Mouse (Mus musculus) ES-E14 (cell line): ENCODE results near the gene Gnaz. TPM values are rescaled to one million over a fixed set of nuclear protein-coding genes. Genes with fewer than 3 reads are reported as not detected.

Experiments used
- DNase-seq: peaks from one replicate; pipeline ENCODE4 v3.0.0-alpha.2; 2013; ENCODE audit warnings: low read depth, low spot score
- H3K27ac ChIP-seq: 2 replicates; pipeline ENCODE4 v1.5.1; 2012; ENCODE audit warnings: low read depth, mild to moderate bottlenecking, low read length, moderate library complexity, mixed read lengths; ENCODE audit not compliant: poor library complexity, insufficient read depth, severe bottlenecking
- H3K36me3 ChIP-seq: 2 replicates; pipeline ENCODE4 v1.6.1; 2012; ENCODE audit warnings: mild to moderate bottlenecking, low read length, moderate library complexity, mixed read lengths; ENCODE audit not compliant: control insufficient read depth, poor library complexity, insufficient read depth, severe bottlenecking
- H3K4me1 ChIP-seq, 2 experiments: fragments of 150-350 bp in 1 of 2; sonication (generic) in 1 of 2; 2 replicates each; pipeline ENCODE4 v1.6.1; 2012; ENCODE audit warnings: low read length in 2 of 2, mild to moderate bottlenecking in 1 of 2, mixed read lengths in 1 of 2; ENCODE audit not compliant: control insufficient read depth in 2 of 2, insufficient read depth in 2 of 2, poor library complexity in 1 of 2
- H3K4me3 ChIP-seq, 2 experiments: fragments of 150-350 bp in 1 of 2; sonication (generic) in 1 of 2; 2 replicates each; pipeline ENCODE4 v1.5.1; 2012; ENCODE audit warnings: low read length in 2 of 2, low read depth in 1 of 2, mild to moderate bottlenecking in 1 of 2, mixed read lengths in 1 of 2; ENCODE audit not compliant: insufficient read depth in 1 of 2, poor library complexity in 1 of 2, severe bottlenecking in 1 of 2
- H3K9ac ChIP-seq: 2 replicates; pipeline ENCODE4 v1.6.1; 2012; ENCODE audit warnings: low read depth, mild to moderate bottlenecking, low read length, mixed read lengths; ENCODE audit not compliant: poor library complexity, insufficient read depth, severe bottlenecking
- H3K9me3 ChIP-seq: fragments of 150-350 bp; sonication (generic); 2 replicates; pipeline ENCODE4 v1.6.1; 2012; ENCODE audit warnings: low read depth, mild to moderate bottlenecking, low read length; ENCODE audit not compliant: control insufficient read depth, insufficient read depth
- CHD2 ChIP-seq: IDR thresholded peaks from 2 replicates; pipeline ENCODE4 v1.6.1; 2014; ENCODE audit warnings: mild to moderate bottlenecking, low read depth, low read length, inconsistent platforms
- HCFC1 ChIP-seq: IDR thresholded peaks from 2 replicates; pipeline ENCODE4 v1.6.1; 2012; ENCODE audit warnings: low read length, inconsistent platforms, borderline replicate concordance; ENCODE audit not compliant: insufficient read depth
- MAFK ChIP-seq: IDR thresholded peaks from 2 replicates; pipeline ENCODE4 v1.6.1; 2014; ENCODE audit warnings: mild to moderate bottlenecking, low read depth, low read length, inconsistent platforms; ENCODE audit not compliant: insufficient read depth
- ZC3H11A ChIP-seq: IDR thresholded peaks from 2 replicates; pipeline ENCODE4 v1.6.1; 2012; ENCODE audit warnings: low read depth, mild to moderate bottlenecking, inconsistent platforms, low read length, borderline replicate concordance
- ZNF384 ChIP-seq: IDR thresholded peaks from 2 replicates; pipeline ENCODE4 v1.6.1; 2012; ENCODE audit warnings: low read depth, low read length, inconsistent platforms
- in situ Hi-C, 2 experiments: fragments of 600-800 bp; cut with MboI; formaldehyde crosslinking; loops; one replicate each; pipeline ENCODE4 v1.15.1; 2025; ENCODE audit warnings: low sequenced_read_pairs in 2 of 2, inconsistent platforms in 1 of 2; ENCODE audit not compliant: unreplicated experiment in 2 of 2
- total RNA-seq: library from RNA; depleted of rRNA; stranded (reverse); fragments of 300-350 nt; gene quantifications from 2 replicates; pipeline ENCODE4 v1.2.3, GENCODE M21; 2012

The Gnaz gene
- total RNA-seq, 1 experiment: 5.9 TPM

DNA sequence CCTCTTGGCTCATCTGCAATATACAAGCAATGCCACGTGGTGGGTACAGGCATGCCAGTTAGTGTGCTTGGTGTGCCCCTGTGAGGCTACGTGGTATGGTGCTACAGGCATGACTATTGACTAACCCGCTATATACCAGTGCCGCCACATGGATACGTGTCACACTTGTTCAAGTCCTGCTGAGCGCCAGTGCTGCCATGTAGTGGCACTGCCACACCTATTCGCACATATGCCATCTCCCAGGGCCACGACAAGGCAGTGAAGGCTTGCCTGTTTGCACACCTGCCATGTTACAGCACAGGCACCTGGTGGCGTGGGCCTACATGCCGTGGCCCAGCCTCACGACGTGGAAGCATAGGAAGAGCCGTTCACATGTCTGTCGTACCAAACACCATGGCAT lies 42.7 kb upstream of the Gnaz start:
- TF ChIP-seq ZC3H11A: no peak
- TF ChIP-seq CHD2: no peak
- no peak for TF ChIP-seq ZNF384
- no peak for TF ChIP-seq MAFK
- no peak for TF ChIP-seq HCFC1
- peaks cover 0 to 10% of the 10 kb centered on the region in 2 experiments; a peak in 2 of 4 replicates for H3K4me1 ChIP-seq
- H3K4me3 ChIP-seq: no peak overlapping the region
- in situ Hi-C loops: no loop called here
- no peaks in the 10 kb centered on the region for H3K9me3 ChIP-seq
- no peaks in the 10 kb centered on the region for H3K36me3 ChIP-seq
- no peak for DNase-seq
- no peak overlapping the region for H3K9ac ChIP-seq
- H3K27ac ChIP-seq: no peak overlapping the region

DNA sequence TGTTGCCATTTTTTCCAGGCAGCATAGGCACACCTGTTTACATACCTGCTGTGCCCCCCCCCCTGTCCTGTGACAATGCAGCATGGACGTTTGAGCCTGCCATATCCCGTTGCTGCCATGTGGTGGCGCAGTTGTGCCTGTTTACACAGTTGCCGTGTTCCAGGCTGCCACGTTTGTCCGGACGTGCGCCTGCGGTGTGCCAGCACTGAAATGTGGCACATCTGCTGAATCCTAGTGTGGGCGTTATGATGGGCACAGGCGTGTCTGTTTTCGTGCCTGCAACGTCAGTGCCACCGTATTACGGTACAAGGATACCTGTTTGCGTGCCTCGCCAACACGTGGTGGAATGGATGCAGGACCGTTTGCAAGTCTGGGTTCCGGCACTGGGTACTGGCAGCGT lies 41.7 kb upstream of the Gnaz start:
- H3K9ac ChIP-seq: no peak overlapping the region; the same call in 1 of the 2 replicates
- H3K9me3 ChIP-seq: no peaks in the 10 kb centered on the region
- no peak overlapping the region for H3K27ac ChIP-seq
- H3K4me1 ChIP-seq: peaks cover 0 to 10% of the 10 kb centered on the region in 2 experiments; a peak in 2 of 4 replicates
- in situ Hi-C loops: loop anchor here in 1 of 2 experiments (25.0 kb wide), 1 partner anchor 237 kb away; no protein-coding TSS in a partner anchor
- no peak for TF ChIP-seq ZNF384
- peak; percentile 32; the same call in 1 of the 2 replicates for TF ChIP-seq ZC3H11A
- H3K36me3 ChIP-seq: no peaks in the 10 kb centered on the region
- peak overlapping the region; percentile 62 to 72 for H3K4me3 ChIP-seq
- peak; percentile 62 for DNase-seq

DNA sequence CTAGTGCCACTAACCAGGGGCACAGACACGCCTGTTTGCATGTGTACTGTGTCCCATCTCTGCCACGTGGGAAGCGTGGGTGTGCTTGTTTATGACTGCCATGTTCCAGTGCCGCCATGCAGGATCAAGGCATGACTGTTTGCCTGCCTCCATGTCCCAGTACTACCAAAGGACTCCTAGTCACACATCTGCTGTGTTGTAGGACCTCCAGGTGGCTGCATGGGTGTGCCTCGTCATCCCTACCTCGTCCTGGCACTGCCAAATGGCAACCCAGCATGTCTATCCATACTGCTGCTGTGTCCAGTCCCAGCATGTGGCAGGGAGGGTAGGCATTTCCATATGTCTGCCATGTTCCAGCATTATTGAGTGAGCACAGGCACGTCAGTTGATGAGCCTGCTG lies 38.7 kb upstream of the Gnaz start:
- in situ Hi-C loops: loop anchor here in 1 of 2 experiments (25.0 kb wide), 1 partner anchor 234 kb away; no protein-coding TSS in a partner anchor
- Histone ChIP-seq H3K9me3 (no peaks in the 10 kb centered on the region), H3K4me1 (peaks cover 0 to 10% of the 10 kb centered on the region in 2 experiments; a peak in 2 of 4 replicates)

DNA sequence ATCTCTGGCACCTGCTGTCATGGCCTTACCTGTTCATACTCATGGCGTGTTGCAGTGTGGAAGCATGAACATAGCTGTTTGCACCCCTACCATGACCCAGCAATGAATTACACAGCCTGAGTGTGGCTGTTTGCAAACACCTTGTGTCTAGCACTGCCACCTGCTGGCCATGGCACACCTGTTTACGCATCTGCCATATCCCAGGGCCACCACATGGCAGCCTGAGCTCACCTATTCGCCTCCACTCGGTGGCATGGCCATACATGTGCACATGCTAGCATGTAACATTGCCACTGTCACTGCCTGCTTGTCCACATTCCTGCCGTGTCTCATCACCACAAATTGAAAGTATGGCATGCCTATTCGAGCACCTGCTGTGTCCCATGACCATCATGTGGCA lies 37.4 kb upstream of the Gnaz start:
- in situ Hi-C loops: loop anchor here in 1 of 2 experiments (25.0 kb wide), 1 partner anchor 233 kb away; no protein-coding TSS in a partner anchor
- H3K27ac ChIP-seq: no peak overlapping the region
- no peak for DNase-seq
- no peak overlapping the region for H3K9ac ChIP-seq
- H3K4me1 ChIP-seq: peaks cover 0 to 10% of the 10 kb centered on the region in 2 experiments; a peak in 2 of 4 replicates
- no peaks in the 10 kb centered on the region for H3K36me3 ChIP-seq
- H3K9me3 ChIP-seq: no peaks in the 10 kb centered on the region
- no peak overlapping the region for H3K4me3 ChIP-seq
- no peak for TF ChIP-seq ZC3H11A
- TF ChIP-seq CHD2: no peak
- no peak for TF ChIP-seq MAFK
- TF ChIP-seq HCFC1: no peak
- no peak for TF ChIP-seq ZNF384

More for the DNA sequence above, 38.7 kb upstream of the Gnaz start:
- Histone ChIP-seq H3K9ac (no peak overlapping the region), H3K4me3 (no peak overlapping the region), H3K36me3 (no peaks in the 10 kb centered on the region), H3K27ac (no peak overlapping the region)
- TF ChIP-seq ZC3H11A (no peak), MAFK (no peak), ZNF384 (no peak), CHD2 (no peak), HCFC1 (no peak)
- no peak for DNase-seq

DNA sequence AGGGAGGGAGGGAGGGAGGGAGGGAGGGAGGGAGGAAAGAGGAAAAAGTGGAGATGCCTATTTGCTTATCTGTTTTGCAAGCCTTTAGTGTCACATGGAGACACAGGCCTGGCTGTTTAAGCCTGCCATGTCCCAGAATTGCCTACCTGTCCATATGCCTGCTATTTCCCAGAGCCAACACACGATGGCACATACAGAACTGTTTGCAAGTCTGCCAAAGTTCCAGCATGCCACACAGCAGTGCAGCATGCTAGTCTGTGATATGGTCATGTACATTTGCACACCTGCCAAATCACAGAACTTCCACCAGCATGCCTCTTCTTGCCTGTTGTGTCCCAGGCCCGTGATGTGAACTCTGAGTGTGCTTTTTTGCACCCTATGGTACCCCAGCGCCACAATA lies 36.4 kb upstream of the Gnaz start:
- in situ Hi-C loops: loop anchor here in 1 of 2 experiments (25.0 kb wide), 1 partner anchor 232 kb away; no protein-coding TSS in a partner anchor

More for the DNA sequence above, 36.4 kb upstream of the Gnaz start:
- no peak for DNase-seq
- Histone ChIP-seq H3K9ac (no peak overlapping the region), H3K36me3 (no peaks in the 10 kb centered on the region), H3K4me1 (peaks cover 0 to 10% of the 10 kb centered on the region in 2 experiments; a peak in 2 of 4 replicates), H3K27ac (no peak overlapping the region), H3K9me3 (no peaks in the 10 kb centered on the region), H3K4me3 (no peak overlapping the region)
- TF ChIP-seq HCFC1 (no peak), CHD2 (no peak), MAFK (no peak), ZC3H11A (no peak), ZNF384 (no peak)
